Mouse (Mus musculus): ENCODE results near the gene Sh3bp1.

The Sh3bp1 gene

GRCm38 (mm10) chr15:78948152-78948725 is 48.7 kb downstream of the Sh3bp1 start:
- DNase-seq, result no peak

- no peak for DNase-seq
These were observed 49.3 kb downstream of the Sh3bp1 start for GRCm38 (mm10) chr15:78948883-78949282.

- no peak for DNase-seq
These were observed 56.1 kb downstream of the Sh3bp1 start for GRCm38 (mm10) chr15:78955663-78956062.

- no peak for DNase-seq
These were observed 56.8 kb downstream of the Sh3bp1 start for GRCm38 (mm10) chr15:78956351-78956750.

GRCm38 (mm10) chr15:78957021-78957420 is 57.5 kb downstream of the Sh3bp1 start:
- DNase-seq, result no peak

GRCm38 (mm10) chr15:78959537-78959936 is 60.0 kb downstream of the Sh3bp1 start:
- no peak for DNase-seq

GRCm38 (mm10) chr15:78960088-78960487 is 60.5 kb downstream of the Sh3bp1 start:
- no peak for DNase-seq
